Mouse (Mus musculus) liver, postnatal 0 days (tissue): Measurements from ENCODE around the gene Hoxa7.

Experiments used
- CTCF ChIP-seq: sonication (generic); IDR thresholded peaks from 2 replicates; pipeline ENCODE4 v1.5.1; 2016; ENCODE audit warnings: antibody characterized with exemption, low read depth
- EP300 ChIP-seq: IDR thresholded peaks from 2 replicates; pipeline ENCODE4 v1.6.1; 2016; ENCODE audit warnings: antibody characterized with exemption, low read depth, mild to moderate bottlenecking

DNA sequence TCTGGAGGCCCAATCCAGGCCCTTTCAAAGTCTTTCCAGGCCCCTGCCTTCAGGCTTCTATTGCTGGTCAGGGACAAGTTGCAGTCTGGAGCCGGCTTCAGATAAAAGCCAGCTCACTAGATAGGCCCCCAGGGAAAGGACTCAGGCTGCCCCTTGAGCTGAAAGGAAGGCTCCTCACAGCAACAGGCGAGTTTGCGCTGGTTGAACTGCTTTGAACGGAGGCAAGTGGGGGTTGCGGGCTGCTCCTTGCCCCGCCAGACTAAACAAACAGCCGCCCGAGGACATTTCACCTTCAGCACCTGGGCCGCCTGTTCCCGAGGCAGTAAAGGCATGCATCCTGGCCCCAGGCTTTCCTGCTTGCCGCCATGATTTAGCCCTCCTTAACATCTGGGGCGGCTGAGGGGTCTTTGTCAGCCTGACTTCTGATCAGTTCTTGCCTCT lies 22.0 kb upstream of the Hoxa7 start:
- TF ChIP-seq CTCF (no peak), EP300 (no peak)
